In genomic region chr9:32938857-32939256, GRCm38 (mm10) we compare ENCODE assay signal across 23 mouse cellular contexts.
DNase-seq lines count a peak whose midpoint lies in the region; ATAC-seq lines count a peak whose summit lies in the region.
"Had no signal": no experiment of that assay in that cellular context is flagged by ENCODE, and none has a peak within 500 bp of the region (broad histone marks: within the 10 kb centered on the region; RNA-seq: fewer than 3 reads in every experiment).

No protein-coding gene starts in this region.

- H3K9me3 ChIP-seq in heart, embryonic 13.5 days: no peaks in the 10 kb centered on the region
- no peaks in the 10 kb centered on the region for H3K9me3 ChIP-seq in midbrain, embryonic 16.5 days (replicated peaks; ENCODE audit: control insufficient read depth, low read length, poor library complexity, severe bottlenecking)
- H3K9me3 ChIP-seq: embryonic facial prominence, embryonic 10.5 days; forebrain, embryonic 13.5 days; G1E; hindbrain, embryonic 12.5 days; intestine, embryonic 15.5 days had no signal

- H3K36me3 ChIP-seq in heart, embryonic 13.5 days: no peaks in the 10 kb centered on the region
- H3K36me3 ChIP-seq in midbrain, embryonic 16.5 days (ENCODE audit: control insufficient read depth, insufficient read depth, low read length): no peaks in the 10 kb centered on the region
- H3K36me3 ChIP-seq: embryonic facial prominence, embryonic 10.5 days; G1E; hindbrain, embryonic 12.5 days; intestine, embryonic 15.5 days had no signal

- no peak overlapping the region for H3K4me3 ChIP-seq in heart, embryonic 13.5 days
- no peak overlapping the region for H3K4me3 ChIP-seq in midbrain, embryonic 16.5 days (ENCODE audit: low read depth, low read length)
- H3K4me3 ChIP-seq: embryonic facial prominence, embryonic 10.5 days; forebrain, embryonic 13.5 days; gastrocnemius, adult 2 months; hindbrain, embryonic 12.5 days; intestine, embryonic 15.5 days had no signal

- no peak for DNase-seq in heart, adult 9 months (ENCODE audit: low spot score in 2 of 2)
- DNase-seq in CD4-positive helper T cell, adult 2 months (ENCODE audit: low read depth, low spot score): peak; percentile 84
- peak; percentile 67 for DNase-seq in T-cell, adult 2 months (ENCODE audit: low spot score)
- DNase-seq in naive thymus-derived CD4-positive, alpha-beta T cell, adult 2 months (ENCODE audit: low read depth): peak; percentile 89
- DNase-seq in urinary bladder, adult 18-20 months (ENCODE audit: low spot score in 2 of 2): no peak
- DNase-seq in frontal cortex, postnatal 14 days (ENCODE audit: low spot score in 2 of 2): no peak
- DNase-seq: adrenal gland, postnatal 14 days; cerebellum, adult 18-20 months; cerebellum, postnatal 10 days; forebrain, postnatal 0 days; gastrocnemius, adult 2 months; gastrocnemius, postnatal 25 days; heart, adult 11 months; heart, postnatal 36 days had no signal

- no peaks in the 10 kb centered on the region for H3K27me3 ChIP-seq in heart, embryonic 13.5 days (replicated peaks)
- H3K27me3 ChIP-seq in midbrain, embryonic 16.5 days (ENCODE audit: control insufficient read depth, insufficient read depth, low read depth, low read length): no peaks in the 10 kb centered on the region; the same call in 1 of the 2 replicates
- H3K27me3 ChIP-seq: intestine, embryonic 15.5 days had no signal

- H3K4me1 ChIP-seq in heart, embryonic 13.5 days: peaks cover 24% of the 10 kb centered on the region
- peaks cover 5% of the 10 kb centered on the region; the same call in 1 of the 2 replicates for H3K4me1 ChIP-seq in midbrain, embryonic 16.5 days (ENCODE audit: control insufficient read depth, insufficient read depth, low read length)

- WGBS in heart, embryonic 13.5 days: 66% methylated on average over 6 of the region's 6 CpGs
- WGBS in midbrain, embryonic 16.5 days: 93% methylated on average over 6 of the region's 6 CpGs

- ATAC-seq in heart, embryonic 13.5 days (ENCODE audit: extremely low read depth, insufficient number of reproducible peaks, low FRiP score, low TSS enrichment): no peak
- ATAC-seq in midbrain, embryonic 16.5 days: no peak
- ATAC-seq: forebrain, embryonic 13.5 days; forebrain, postnatal 0 days; hindbrain, embryonic 16.5 days; intestine, embryonic 15.5 days had no signal

- no peak overlapping the region for H3K27ac ChIP-seq in heart, embryonic 13.5 days (replicated peaks)
- H3K27ac ChIP-seq in midbrain, embryonic 16.5 days (ENCODE audit: low read length): no peak overlapping the region
- H3K27ac ChIP-seq: embryonic facial prominence, embryonic 10.5 days; forebrain, embryonic 13.5 days; hindbrain, embryonic 12.5 days; intestine, embryonic 15.5 days had no signal

- H3K4me2 ChIP-seq in heart, embryonic 13.5 days: no peak overlapping the region
- no peak overlapping the region for H3K4me2 ChIP-seq in midbrain, embryonic 16.5 days (ENCODE audit: low read length)
- H3K4me2 ChIP-seq: forebrain, embryonic 13.5 days; heart, embryonic 11.5 days; hindbrain, embryonic 12.5 days; intestine, embryonic 15.5 days had no signal

- H3K9ac ChIP-seq in heart, embryonic 13.5 days: 0 out of 2 replicates have a peak overlapping the region, but pooled peaks have one; percentile 19
- no peak overlapping the region for H3K9ac ChIP-seq in midbrain, embryonic 16.5 days (ENCODE audit: low read depth, low read length)
- H3K9ac ChIP-seq: forebrain, embryonic 13.5 days; forebrain, postnatal 0 days; hindbrain, embryonic 12.5 days; intestine, embryonic 15.5 days had no signal

Comparison
In these comparisons a context has a peak if more than half of its experiments do, and no peak if none do; other contexts are left out.
1. DNase-seq: peak in CD4-positive helper T cell, adult 2 months (single experiment), T-cell, adult 2 months (single experiment) and naive thymus-derived CD4-positive, alpha-beta T cell, adult 2 months (single experiment); none in heart, adult 9 months (0 of 2), urinary bladder, adult 18-20 months (0 of 2) and frontal cortex, postnatal 14 days (0 of 2).